Mouse (Mus musculus) ES-Bruce4 (cell line): ENCODE measurements around the gene Emc8.

ENCODE experiments used
- CTCF ChIP-seq: IDR thresholded peaks from one replicate; pipeline ENCODE4 v1.8.1; 2011; ENCODE audit warnings: low read depth, low read length
- POLR2A ChIP-seq: IDR thresholded peaks from one replicate; pipeline ENCODE4 v1.8.1; 2011; ENCODE audit warnings: low read length; ENCODE audit not compliant: insufficient read depth

- TF ChIP-seq POLR2A (no peak), CTCF (no peak)
These were observed 57.5 kb downstream of the Emc8 start for GRCm38 (mm10) chr8:120610824-120611223.
